Mouse (Mus musculus): ENCODE results near the gene Magi3.

Magi3 gene

GRCm38 (mm10) chr3:104189823-104190222, 30.4 kb downstream of the Magi3 start:
- DNase-seq (ENCODE audit: low spot score) = no peak

- no peak for DNase-seq (ENCODE audit: low spot score)
Measured at GRCm38 (mm10) chr3:104189234-104189633, 30.9 kb downstream of the Magi3 start.

DNA sequence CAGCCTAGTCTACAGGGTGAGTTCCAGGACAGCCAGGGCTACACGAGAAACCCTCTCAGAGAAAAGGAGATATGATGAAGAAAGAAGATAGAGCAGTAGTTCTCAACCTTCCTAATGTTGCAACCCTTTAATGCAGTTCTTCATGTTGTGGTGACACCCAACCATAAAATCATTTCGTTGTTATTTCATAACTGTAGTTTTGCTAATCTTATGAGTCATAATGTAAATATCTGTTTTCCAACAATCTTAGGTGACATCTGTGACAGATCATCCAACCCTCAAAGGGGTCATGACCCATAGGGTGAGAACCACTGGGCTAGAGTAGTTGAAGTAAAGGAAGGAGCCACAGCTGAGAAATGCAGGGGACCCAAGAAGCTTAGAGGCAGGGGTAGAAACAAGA, 35.9 kb downstream of the Magi3 start:
- no peak for DNase-seq (ENCODE audit: low spot score)

DNA sequence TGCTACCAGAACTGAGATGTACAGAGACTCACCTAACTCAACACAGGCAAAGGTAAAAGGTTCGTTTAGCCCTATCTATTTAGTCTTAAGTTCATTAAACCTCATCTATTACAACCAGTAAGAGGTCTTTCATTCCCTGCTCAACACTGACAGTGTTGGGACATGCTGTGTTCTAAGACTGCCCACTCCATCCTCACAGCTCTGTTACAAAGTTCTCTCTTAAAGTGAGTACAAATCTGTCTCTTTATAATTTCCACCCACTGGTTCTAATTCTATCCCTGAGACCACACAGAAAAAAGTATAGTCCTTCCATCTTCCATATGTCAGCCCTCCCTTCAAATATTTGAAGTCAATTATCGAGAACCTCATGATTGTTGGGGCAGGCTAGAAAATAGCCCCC, 36.5 kb downstream of the Magi3 start:
- DNase-seq (ENCODE audit: low spot score) = no peak

GRCm38 (mm10) chr3:104182711-104183110, 37.5 kb downstream of the Magi3 start:
- no peak for DNase-seq (ENCODE audit: low spot score)

DNA sequence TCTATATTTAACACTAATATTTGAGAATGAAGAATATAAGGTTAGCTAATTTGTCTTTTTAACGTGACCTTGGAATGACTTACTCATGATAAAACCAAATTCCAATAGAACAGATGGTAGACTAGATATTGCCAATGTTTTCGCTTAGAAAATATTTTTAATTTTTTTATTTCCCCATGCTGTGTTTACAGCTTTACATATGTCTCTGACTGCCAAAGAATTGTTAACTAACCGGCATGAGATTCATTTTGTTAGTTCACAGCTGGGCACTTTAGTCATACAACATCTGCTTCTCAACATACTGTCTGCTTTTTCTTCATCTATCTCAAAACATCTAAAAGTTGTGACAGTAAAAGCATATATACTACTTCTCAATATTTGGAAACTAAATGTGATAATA, 58.8 kb downstream of the Magi3 start:
- DNase-seq (ENCODE audit: low spot score) = no peak

DNA sequence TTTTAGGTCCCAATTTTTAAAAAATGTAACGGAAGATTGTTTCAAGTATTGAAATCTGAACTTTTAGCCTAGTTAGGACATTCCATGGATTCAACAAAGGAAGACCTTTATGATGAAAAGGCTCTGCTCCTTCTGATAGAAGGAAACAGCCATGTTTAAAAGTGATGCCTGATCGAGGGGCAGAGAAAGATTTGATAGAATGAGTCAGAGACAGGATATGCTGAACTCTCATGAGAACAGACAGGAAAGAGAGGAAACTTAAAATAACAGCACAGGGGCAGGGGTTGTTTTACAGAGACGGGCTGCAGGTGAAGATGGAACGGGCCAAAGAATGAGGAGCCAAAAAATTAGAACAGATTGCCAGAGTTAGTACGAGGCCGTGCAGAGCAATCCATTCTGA, 59.6 kb downstream of the Magi3 start:
- DNase-seq (ENCODE audit: low spot score) = no peak

- no peak for DNase-seq (ENCODE audit: low spot score)
Measured at GRCm38 (mm10) chr3:104150146-104150545, 70.0 kb downstream of the Magi3 start.

GRCm38 (mm10) chr3:104142376-104142775, 77.8 kb downstream of the Magi3 start:
- no peak for DNase-seq (ENCODE audit: low spot score)

DNA sequence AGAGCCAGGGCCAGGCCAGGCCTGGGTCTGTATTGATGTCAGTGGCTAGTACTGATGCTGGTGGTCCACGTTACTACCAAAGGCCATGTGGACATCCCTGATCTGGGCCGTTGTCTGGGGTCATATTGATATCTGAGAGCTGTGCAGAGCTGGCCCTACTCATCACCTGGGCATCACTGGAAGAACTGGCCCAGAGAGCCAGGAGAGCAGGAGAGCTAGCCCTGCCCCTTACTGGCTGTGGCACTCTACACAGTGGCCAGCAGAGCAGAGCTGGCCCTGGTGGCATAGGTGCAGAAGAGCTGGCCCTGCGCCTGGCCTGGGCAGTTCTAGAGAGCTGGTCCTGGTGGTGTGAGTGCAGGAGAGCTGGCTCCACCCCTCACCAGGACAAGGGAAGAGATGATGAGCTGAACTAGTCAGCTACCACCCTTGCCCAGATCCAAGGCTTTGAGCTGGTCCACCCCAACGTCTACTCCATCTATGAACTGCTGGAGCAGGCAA, 81.2 kb downstream of the Magi3 start:
- DNase-seq (ENCODE audit: low spot score) = no peak

DNA sequence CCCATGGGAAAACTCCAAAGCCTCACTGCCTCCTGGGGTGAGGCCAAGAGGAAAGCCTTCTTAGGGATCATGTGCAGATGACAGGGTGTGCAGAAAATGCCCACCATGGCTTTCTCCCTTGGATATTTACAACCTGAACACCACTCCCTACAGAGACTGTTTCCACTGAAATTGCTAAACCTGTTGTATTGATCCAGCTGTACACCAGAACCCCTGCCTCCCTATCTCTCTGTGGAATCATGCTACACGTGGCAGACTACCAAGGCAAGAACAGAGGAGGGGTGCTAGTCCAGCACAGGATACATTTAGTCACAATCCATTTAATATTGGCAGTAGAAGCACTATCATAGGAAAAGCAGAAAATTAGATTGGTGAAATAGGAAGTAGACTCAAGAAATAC, 94.5 kb downstream of the Magi3 start:
- DNase-seq (ENCODE audit: low spot score) = no peak

- no peak for DNase-seq (ENCODE audit: low spot score)
Measured at GRCm38 (mm10) chr3:104123846-104124245, 96.3 kb downstream of the Magi3 start.

GRCm38 (mm10) chr3:104109478-104109877, 110.7 kb downstream of the Magi3 start:
- DNase-seq (ENCODE audit: low spot score) = no peak

DNA sequence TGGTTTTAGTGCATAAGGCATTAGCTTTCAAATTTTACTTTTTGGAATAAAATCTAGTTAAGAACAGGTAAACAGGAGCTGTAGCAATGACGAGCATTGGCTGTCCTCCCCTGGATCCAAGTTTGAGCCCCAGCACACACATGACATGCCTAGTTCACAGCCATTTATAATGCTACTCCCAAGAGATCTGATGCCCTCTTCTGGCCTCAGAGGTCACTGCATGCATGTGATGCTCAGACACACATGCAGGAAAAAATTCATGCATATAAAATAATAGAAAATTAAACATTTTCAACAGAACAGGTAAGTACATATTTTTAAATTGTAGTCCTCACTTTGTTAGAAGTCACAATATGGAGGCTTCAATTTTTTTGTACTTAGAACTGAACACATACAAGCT, 115.2 kb downstream of the Magi3 start:
- peak; percentile 66 for DNase-seq (ENCODE audit: low spot score)

GRCm38 (mm10) chr3:104101721-104102120, 118.5 kb downstream of the Magi3 start:
- DNase-seq (ENCODE audit: low spot score) = no peak

GRCm38 (mm10) chr3:104101249-104101648, 118.9 kb downstream of the Magi3 start:
- no peak for DNase-seq (ENCODE audit: low spot score)

DNA sequence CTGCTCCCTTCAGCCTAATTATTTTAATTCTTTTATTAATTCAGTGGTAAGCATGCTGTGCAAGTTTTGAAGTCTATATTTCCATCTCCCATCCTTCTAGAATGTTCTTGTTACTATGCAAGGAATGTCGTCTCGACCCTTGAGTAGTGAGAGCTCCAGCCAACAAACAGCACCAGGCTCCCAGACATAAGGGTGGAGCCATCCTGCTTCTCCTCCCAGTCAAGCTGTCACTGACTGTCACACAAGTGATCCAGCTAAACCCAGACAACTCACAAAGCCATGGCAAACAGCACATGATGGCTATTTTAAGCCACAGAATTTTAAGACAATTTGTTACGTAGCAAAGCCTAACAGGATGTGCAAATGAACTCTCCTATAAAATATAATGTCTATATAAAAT, 124.2 kb downstream of the Magi3 start:
- DNase-seq (ENCODE audit: low spot score) = peak; percentile 18

GRCm38 (mm10) chr3:104094646-104095045, 125.5 kb downstream of the Magi3 start:
- DNase-seq (ENCODE audit: low spot score) = no peak

- no peak for DNase-seq (ENCODE audit: low spot score)
Measured at GRCm38 (mm10) chr3:104092759-104093158, 127.4 kb downstream of the Magi3 start.

- DNase-seq (ENCODE audit: low spot score) = no peak
Measured at GRCm38 (mm10) chr3:104082031-104082430, 138.1 kb downstream of the Magi3 start.

- DNase-seq (ENCODE audit: low spot score) = peak; percentile 17
Measured at GRCm38 (mm10) chr3:104078725-104079124, 141.4 kb downstream of the Magi3 start.

DNA sequence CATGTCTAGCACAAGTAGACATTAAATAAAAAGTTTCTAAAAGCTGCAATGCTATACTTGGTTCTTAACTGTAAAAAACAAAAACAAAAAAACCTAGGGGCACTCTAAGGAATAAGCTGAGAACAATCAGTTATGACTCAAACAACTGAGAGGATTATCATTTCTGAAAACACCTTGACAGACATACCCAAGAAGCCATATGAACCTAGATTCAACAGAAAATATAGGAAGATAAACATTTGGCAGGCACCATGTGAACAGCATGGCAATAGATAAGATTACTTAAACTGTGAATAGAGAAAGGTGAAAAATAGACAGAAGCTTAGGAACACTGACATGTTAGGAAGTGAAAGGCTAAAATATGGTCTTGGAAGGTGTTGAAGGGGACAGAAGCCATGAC, 150.8 kb downstream of the Magi3 start:
- DNase-seq (ENCODE audit: low spot score) = no peak

DNA sequence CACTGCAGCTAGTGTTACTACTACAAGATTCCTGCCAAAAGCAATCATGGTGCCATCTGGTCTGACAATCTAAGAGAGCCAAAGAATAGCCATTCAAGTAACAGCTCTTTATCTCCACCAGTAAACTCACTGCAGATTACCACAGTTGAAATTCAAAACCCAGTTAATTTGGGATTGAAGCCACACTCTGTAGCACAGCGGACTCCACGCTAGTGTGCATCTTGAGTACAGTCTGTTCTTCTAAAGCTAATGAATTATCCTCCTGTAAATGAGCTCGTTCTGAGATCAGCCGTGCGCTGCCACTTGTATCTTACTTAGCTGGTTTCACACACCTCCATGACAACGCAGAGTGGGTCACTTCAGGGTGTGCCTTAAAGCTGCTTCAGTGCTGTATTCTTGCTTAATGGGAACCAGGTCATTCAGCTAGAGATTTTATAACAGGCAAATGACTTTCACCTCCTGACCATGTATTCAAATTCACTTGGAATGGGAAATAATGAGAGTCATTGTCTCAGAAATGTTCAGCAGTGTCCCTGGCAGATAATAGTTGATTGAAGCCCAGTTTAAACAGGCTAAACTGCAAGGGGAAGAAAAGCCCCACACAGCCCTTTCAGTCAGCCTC, 161.1 kb downstream of the Magi3 start:
- peak; percentile 34 for DNase-seq (ENCODE audit: low spot score)

DNA sequence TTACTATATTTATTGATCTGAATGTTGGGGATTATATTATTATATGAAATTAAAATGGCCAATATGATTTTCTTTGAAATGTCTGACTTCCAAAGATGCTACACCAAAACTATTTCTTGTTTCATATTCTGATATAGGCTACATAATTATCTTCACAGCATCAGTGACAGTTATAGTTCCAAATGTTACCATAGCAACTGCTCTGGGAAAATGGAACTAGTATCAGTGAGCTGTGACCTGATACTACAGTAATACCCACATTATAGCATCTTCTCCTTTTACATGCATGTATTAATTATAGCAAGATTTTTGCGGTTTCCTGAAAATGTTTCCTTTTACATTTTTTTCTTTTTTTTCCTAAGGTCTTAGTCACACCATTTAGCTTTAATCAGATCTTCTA, 187.4 kb downstream of the Magi3 start:
- no peak for DNase-seq (ENCODE audit: low spot score)

Measured in embryo, embryonic 10 days (tissue).